Mouse (Mus musculus) small intestine, adult 2 months (tissue): ENCODE data around the gene Tceal3. TPM values are rescaled to one million over a fixed set of nuclear protein-coding genes. Genes with fewer than 3 reads are reported as not detected.
"Not testable (repeated sequence)": the region's sequence is repeated elsewhere in the genome, so short reads cannot be mapped to it uniquely, and the experiment has no call there.

Source experiments
- H3K27ac ChIP-seq: fragments of 200-500 bp; 2 replicates; pipeline ENCODE4 v1.5.1; 2012; ENCODE audit warnings: low read depth, low read length, control low read depth, inconsistent platforms; ENCODE audit not compliant: insufficient read depth
- H3K27me3 ChIP-seq: fragments of 200-500 bp; 2 replicates; pipeline ENCODE4 v1.6.1; 2012; ENCODE audit warnings: mild to moderate bottlenecking, moderate library complexity, low read length, inconsistent platforms; ENCODE audit not compliant: control insufficient read depth, insufficient read depth
- H3K36me3 ChIP-seq: fragments of 200-500 bp; 2 replicates; pipeline ENCODE4 v1.6.1; 2012; ENCODE audit warnings: mild to moderate bottlenecking, low read length, control low read depth, inconsistent platforms; ENCODE audit not compliant: control insufficient read depth, insufficient read depth
- H3K4me1 ChIP-seq: fragments of 200-500 bp; 2 replicates; pipeline ENCODE4 v1.6.1; 2012; ENCODE audit warnings: low read length, inconsistent platforms, mixed read lengths; ENCODE audit not compliant: control insufficient read depth, insufficient read depth, insufficient read length
- H3K4me3 ChIP-seq: fragments of 200-500 bp; 2 replicates; pipeline ENCODE4 v1.5.1; 2012; ENCODE audit warnings: low read depth, mild to moderate bottlenecking, control low read depth, inconsistent platforms, low read length, moderate library complexity
- CTCF ChIP-seq: fragments of 200-500 bp; IDR thresholded peaks from 2 replicates; pipeline ENCODE4 v1.5.1; 2012; ENCODE audit warnings: low read depth, mild to moderate bottlenecking, control low read depth, inconsistent platforms, low read length, moderate library complexity, mixed read lengths; ENCODE audit not compliant: insufficient replicate concordance, insufficient read length; ENCODE audit errors: extremely low read depth
- POLR2A ChIP-seq: fragments of 200-500 bp; IDR thresholded peaks from 2 replicates; pipeline ENCODE4 v1.6.1; 2012; ENCODE audit warnings: low read depth, mild to moderate bottlenecking, control low read depth, inconsistent platforms, low read length, moderate library complexity
- WGBS: fragments of 180-500 bp; shearing (Covaris S2); methylation state at CpG from one replicate; pipeline ENCODE4 v1.1.7; 2018; 5-methylcytosine and 5-hydroxymethylcytosine counted together
- polyA plus RNA-seq: library from polyadenylated mRNA; depleted of rRNA; stranded (reverse); fragments of >200 nt; gene quantifications from 2 replicates; pipeline ENCODE4 v1.2.3, GENCODE M21; 2012; rRNA removed

The Tceal3 gene
- polyA plus RNA-seq: 0.11 and 0.44 TPM in 2 replicates

- Histone ChIP-seq H3K36me3 (no peaks in the 10 kb centered on the region), H3K4me1 (no peaks in the 10 kb centered on the region), H3K27me3 (no peaks in the 10 kb centered on the region), H3K27ac (no peak within 1 kb of the TSS), H3K4me3 (no peak within 1 kb of the TSS)
- TF ChIP-seq CTCF (no peak), POLR2A (no peak)
- 55% methylated on average over 12 of the region's 12 CpGs for WGBS
Measured at GRCm38 (mm10) chrX:136590199-136590896, at the start of gene Tceal3. Tceal3 (plus strand) TSS chrX:136590842.

- WGBS: 67% methylated on average over 1 of the region's 1 CpGs
- not testable (repeated sequence) for H3K4me1 ChIP-seq
Measured at GRCm38 (mm10) chrX:136543956-136544355, 46.7 kb upstream of the Tceal3 start, which contains the start of gene Kir3dl2. Kir3dl2 (minus strand) TSS chrX:136544056.

GRCm38 (mm10) chrX:136569094-136569493 is 21.5 kb upstream of the Tceal3 start:
- not testable (repeated sequence) for H3K27me3 ChIP-seq, H3K27ac ChIP-seq, H3K4me1 ChIP-seq, H3K36me3 ChIP-seq, H3K4me3 ChIP-seq
- WGBS: 89% methylated on average over 9 of the region's 9 CpGs

More at GRCm38 (mm10) chrX:136543956-136544355, 46.7 kb upstream of the Tceal3 start, which contains the start of gene Kir3dl2:
- H3K36me3 ChIP-seq, H3K4me3 ChIP-seq, H3K27me3 ChIP-seq, H3K27ac ChIP-seq: not testable (repeated sequence)

GRCm38 (mm10) chrX:136584617-136585016 is 6.0 kb upstream of the Tceal3 start:
- H3K27me3 ChIP-seq: no peaks in the 10 kb centered on the region
- no peaks in the 10 kb centered on the region for H3K4me1 ChIP-seq
- 97% methylated on average over 1 of the region's 1 CpGs for WGBS
- H3K4me3 ChIP-seq: no peak overlapping the region
- H3K27ac ChIP-seq: no peak overlapping the region
- H3K36me3 ChIP-seq: no peaks in the 10 kb centered on the region
- no peak for TF ChIP-seq POLR2A
- TF ChIP-seq CTCF: no peak

GRCm38 (mm10) chrX:136590897-136591257 is 235 bp downstream of the Tceal3 start:
- no peak for TF ChIP-seq POLR2A
- no peak for TF ChIP-seq CTCF
- WGBS: 28% methylated on average over 2 of the region's 2 CpGs
- Histone ChIP-seq H3K4me3 (no peak overlapping the region), H3K27me3 (no peaks in the 10 kb centered on the region), H3K36me3 (no peaks in the 10 kb centered on the region), H3K4me1 (no peaks in the 10 kb centered on the region), H3K27ac (no peak overlapping the region)

- TF ChIP-seq POLR2A: no peak
- no peak for TF ChIP-seq CTCF
- H3K27ac ChIP-seq: no peak overlapping the region
- WGBS: 13% methylated on average over 3 of the region's 3 CpGs
Measured at GRCm38 (mm10) chrX:136599416-136599815, 8.8 kb downstream of the Tceal3 start.

GRCm38 (mm10) chrX:136606951-136607350 is 16.3 kb downstream of the Tceal3 start:
- TF ChIP-seq CTCF: no peak
- TF ChIP-seq POLR2A: no peak
- Histone ChIP-seq H3K4me1 (no peaks in the 10 kb centered on the region), H3K27me3 (no peaks in the 10 kb centered on the region), H3K36me3 (no peaks in the 10 kb centered on the region), H3K4me3 (no peak overlapping the region), H3K27ac (no peak overlapping the region)
- WGBS: 79% methylated on average over 4 of the region's 4 CpGs

More at GRCm38 (mm10) chrX:136599416-136599815, 8.8 kb downstream of the Tceal3 start:
- H3K27me3 ChIP-seq: no peaks in the 10 kb centered on the region
- H3K4me1 ChIP-seq: no peaks in the 10 kb centered on the region
- H3K36me3 ChIP-seq: no peaks in the 10 kb centered on the region
- H3K4me3 ChIP-seq: no peak overlapping the region
